Mouse (Mus musculus) retina, postnatal 7 days (tissue): ENCODE measurements around the gene Elk3.
A peak's percentile ranks its signal among the peaks of the same experiment; 100 is the strongest.

Source experiments
- DNase-seq: peaks from one replicate; pipeline ENCODE4 v3.0.0-alpha.2; 2012; ENCODE audit warnings: low read depth, low spot score

Gene Elk3

DNA sequence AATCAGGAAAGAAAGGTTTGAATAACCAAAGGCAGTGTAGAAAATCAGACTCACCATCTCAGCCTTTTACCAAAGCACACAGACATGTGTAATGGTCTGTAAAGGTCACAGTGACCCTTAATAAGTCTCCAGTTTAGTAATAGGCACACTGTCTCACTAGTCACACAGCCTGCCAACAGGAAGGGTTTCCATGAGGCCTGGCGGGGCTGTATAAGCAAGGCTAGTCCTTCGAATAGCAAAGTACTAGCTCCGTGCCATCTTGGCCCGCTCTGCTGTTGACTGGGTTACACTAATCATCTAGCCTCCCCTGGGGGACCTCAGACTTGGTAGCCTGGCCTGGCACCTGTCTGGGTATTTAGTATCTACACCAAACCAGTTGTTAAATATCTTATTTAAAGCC lies 20.6 kb upstream of the Elk3 start:
- DNase-seq, result no peak

DNA sequence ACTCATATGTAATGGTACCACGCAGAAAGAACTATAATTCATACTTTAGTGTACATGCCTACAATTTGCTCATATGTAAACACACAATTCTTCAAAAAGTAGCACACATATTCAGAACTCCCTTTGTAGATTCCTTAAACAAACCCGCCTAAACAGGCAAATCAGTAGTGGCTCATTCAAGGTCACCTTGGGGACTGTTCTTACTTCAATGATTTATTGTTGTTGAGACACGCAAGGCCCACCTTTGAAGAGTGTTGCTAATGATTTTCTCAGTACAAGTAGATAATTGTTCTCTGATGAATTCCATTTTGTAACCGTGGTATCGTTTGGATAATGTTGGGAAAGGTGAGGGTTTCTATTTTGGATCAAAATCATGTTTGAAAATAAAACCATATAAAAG lies 17.4 kb upstream of the Elk3 start:
- DNase-seq, result no peak

DNA sequence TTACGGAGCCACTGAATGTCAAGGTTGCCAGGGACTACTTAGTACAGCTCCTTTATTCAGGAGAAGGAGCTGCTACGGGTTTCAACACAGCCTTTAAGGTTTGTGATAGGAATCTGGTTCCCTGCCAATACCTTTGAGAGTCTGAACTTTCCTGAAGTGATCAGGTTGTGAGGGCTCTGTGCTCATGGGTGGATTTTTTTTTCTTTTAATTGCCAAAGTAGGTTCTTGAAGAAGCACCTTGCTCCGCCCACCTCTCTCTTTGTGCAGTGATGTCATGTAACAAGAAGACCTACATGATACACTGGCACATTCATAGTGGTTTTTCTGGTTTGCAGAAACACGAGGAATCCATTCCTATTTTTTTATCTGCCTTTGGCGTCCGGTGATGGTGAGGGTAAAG lies 16.3 kb upstream of the Elk3 start:
- DNase-seq, result no peak

DNA sequence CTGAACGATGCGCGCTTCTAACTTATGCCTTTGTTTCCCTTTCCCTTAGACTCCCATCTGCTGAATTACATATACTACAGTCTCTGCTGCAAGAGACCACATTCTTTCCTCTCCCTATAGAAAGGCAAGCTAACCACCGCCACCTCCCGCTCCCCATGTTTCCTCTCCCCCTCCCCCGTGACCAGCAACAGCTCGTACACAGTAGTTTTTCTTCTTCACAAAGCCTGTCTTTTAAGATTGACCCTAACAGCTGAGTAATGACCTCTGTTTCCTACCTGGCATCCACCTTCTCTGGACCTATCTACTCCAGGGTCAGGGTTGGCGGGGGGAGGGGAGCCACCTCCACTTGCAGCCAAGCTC lies 15.8 kb upstream of the Elk3 start:
- DNase-seq, result no peak

DNA sequence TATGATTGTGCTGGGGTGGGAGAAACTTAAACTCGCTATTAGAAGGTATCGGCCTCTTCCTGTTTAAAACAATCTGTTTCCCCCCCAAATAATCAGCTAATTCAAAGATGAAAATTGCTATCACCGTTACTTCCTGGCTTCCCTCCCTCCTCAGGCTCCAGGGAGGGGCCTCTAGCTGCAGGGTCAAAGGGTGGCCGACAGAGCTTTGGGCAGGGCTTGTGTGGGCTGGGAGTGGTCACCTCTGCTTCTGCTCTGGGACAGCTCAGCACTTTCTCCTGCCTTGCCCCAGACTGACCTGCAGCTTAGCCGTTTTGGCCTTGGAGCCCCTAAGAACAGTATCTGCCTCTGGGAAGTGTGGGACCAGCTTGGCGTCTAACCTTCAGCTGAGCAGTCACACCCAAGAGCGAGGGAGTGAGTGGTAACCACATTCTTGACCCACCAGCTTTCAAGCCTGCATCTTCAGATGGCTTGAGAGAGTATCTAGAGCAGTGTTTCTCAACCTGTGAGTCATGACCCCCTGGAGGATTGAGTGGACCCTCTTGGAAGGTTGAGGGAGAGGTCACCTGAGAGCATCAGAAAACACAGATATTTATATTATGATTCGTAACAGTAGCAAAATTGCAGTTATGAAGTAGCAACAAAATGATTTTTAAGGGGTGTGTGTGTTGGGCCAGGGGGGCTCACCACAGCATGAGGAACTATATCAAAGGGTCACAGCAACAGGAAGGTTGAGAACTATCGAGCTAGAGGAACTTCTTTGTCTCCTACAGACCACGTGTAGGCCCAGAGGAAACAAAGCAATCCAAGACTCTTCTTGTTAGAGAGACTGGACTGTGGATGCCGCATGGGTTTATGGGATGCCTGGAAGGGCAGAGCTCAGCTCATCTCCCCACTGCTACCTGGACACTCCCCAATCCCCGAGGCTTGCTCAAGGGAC lies 15.1 kb upstream of the Elk3 start:
- DNase-seq, result no peak

DNA sequence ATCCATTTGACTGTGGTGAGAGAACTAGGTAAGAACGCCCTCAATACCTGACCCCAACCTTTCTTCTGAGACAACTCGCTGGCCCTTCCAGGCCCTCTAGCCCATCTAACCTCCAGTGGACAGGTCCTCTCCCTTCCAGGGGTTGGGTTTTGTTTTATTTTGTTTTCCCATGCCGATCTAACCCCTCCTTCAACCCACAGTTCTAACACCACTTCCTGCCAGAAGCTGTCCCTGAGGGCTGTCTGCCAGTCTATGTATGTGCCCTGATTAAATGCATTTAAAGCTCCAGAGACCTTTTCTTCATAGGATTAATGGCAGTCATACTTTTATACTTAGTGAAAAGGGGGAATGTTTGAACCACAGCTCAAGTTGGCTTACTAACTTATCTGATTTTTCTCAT lies 14.4 kb upstream of the Elk3 start:
- no peak for DNase-seq

DNA sequence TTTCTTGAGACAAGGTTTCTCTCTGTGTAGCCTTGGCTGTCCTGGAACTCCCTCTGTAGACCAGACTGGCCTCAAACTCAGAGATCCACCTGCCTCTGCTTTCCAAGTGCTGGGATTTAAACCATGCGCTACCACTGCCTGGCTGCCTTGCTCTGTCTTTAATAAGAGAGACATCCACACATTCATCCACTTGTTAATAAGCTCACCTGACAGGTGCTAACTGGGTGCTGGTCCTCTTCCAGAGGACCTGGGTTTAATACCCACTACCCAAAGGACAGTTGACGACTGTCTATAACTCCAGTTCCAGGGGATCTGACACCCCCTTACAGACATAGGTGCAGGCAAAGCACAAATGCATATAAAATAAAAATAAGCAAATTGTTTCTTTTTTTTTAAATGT lies 13.5 kb upstream of the Elk3 start:
- no peak for DNase-seq

DNA sequence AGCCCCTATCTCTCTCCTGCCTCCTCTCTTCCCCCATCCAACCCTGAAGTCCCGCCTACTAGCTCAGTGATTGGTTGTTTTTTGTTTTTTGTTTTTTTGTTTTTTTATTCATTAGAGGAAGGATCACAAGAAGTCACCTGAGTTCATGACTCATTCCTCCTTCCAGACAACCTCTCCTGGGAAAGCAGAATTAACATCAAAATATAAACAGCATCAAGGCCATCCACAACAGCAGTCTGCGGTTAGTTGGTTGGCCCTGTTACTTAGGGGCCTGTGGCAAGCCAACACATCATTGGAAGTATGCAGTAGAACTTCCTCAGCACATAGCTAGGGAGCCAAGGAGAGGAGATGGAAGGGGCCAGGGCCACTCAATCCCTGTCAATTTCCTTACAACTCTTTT lies 12.7 kb upstream of the Elk3 start:
- no peak for DNase-seq

DNA sequence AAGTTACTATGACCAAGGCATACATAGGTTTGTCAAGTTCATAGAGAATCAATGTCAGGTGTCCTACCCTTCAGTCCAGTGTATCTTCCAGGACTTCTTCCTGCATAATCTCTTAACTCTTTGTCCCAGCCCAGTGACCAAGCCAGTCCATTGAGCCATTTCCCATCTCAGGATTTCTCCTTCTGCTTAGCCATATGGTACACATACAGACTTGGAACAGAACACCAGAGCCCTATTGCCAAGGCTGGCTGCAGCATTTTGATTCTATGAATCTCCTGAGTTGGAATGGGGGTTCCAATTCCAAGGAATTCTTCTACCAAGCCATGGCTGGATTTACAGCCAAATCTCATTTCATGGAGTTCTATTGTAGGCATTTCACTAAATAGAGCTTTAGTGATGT lies 10.8 kb upstream of the Elk3 start:
- DNase-seq, result no peak

DNA sequence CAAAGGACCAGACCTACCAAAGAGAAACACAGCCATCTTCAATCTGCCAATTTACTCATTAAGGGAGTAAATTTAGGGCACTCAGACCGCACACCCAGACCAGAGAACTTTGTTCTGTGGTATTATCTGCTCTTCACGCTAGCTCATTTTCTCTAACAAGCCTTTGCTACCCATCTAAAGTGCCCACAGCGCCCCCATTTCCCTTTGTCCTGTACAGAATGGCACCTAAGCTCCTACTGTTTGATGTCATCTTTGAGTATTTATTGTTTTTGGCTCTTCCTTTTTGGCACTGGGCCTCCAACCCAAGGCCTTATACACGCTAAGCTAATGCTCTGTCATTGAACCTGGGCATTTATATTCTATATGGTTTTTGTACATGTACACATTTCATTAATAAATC lies 9.2 kb upstream of the Elk3 start:
- DNase-seq, result no peak

DNA sequence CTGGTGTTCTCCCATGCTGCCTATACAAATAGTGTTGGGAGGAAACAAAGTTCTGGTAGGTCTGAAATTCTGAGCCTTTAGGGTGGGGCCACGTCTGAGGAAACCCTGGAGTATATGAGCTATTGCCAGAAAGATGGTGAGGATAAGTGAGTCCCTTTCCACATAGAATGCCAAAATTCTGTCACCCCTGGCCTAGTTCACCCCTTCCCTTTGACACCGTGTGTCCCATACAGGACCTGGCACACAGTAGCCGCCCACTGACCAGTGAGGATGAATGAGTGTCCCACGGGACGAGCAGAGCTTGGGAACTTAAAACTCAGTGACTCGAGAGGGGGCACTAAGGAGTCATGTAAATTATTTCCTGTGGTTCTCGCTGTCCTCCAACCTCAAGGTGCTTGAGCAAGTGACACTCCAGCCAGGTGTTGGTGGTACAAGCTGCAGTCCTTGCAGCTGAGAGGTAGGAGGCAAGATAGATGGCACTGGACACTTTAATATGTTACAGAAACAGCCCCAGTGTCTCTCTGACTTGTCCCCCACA lies 8.7 kb upstream of the Elk3 start:
- no peak for DNase-seq

DNA sequence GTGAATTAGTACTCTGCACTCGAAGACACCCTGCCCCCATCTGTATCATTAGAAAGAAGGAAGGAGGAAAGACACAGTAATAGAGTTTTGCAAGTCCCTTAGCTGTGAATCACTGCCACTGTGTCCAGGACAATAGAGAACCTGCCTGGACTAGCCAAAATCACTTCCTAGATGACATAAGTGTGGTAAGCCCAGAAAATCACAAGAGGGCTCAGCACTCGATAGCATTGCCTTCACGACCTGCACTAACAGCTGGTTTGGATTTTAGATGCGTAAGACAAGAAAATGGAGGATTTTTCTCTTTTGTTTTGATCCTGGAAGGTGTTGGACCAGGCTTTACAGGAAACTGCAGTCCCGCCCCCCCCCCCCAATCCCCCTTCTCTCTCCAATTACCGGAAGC lies 6.0 kb upstream of the Elk3 start:
- DNase-seq, result no peak

DNA sequence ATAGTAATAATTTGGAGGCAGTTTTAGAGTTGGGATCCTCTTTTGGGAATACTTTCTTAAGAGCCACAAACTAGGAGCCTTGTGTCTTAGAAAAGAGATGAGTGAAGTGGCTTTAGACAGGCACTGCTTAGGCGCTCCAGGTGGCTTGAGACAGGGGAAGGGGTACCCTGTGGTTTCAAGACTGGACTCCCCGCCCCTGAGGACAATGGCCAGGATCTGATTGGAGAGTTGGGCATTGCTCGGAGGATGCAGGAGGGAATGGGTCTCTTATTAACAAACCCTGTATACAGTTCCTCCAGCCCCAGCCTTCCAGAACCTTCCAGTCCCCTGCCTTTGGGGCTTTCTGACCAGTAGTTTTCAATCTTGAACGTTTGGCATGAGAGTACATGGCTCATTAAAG lies 641 bp upstream of the Elk3 start:
- DNase-seq, result no peak

DNA sequence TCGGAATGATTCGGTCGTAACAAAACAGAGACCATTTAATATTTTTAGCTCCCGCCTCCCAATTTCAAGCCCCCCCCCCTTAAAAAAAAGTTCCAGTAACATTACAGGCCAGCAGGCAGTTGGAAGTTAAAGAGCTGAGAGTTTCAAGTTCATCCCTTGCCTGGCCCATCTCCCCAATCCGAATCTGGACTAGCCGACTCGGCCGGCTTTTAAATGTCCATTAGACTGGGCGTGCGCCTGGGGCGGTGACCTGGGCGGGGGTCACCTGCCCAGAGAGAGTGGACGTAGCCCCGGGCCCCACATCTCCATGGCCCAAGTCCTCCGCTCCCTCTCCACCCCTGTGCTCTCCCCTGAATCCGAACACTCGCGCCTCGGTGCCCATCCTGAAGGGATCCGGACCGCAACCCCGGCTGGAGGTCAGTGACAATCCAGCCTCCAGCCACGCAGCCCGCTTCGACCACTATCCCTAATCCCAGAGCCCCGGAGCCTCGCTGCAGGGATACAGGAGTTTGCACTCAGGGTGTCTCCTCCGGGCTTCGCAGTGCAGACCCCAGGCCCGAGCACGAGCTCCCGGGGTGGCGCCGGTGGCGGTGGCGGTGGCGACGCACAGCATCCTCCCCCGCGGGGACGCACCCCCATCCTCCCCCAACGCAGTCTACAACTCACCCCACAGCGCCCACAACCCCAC lies 857 bp downstream of the Elk3 start:
- DNase-seq, result no peak

DNA sequence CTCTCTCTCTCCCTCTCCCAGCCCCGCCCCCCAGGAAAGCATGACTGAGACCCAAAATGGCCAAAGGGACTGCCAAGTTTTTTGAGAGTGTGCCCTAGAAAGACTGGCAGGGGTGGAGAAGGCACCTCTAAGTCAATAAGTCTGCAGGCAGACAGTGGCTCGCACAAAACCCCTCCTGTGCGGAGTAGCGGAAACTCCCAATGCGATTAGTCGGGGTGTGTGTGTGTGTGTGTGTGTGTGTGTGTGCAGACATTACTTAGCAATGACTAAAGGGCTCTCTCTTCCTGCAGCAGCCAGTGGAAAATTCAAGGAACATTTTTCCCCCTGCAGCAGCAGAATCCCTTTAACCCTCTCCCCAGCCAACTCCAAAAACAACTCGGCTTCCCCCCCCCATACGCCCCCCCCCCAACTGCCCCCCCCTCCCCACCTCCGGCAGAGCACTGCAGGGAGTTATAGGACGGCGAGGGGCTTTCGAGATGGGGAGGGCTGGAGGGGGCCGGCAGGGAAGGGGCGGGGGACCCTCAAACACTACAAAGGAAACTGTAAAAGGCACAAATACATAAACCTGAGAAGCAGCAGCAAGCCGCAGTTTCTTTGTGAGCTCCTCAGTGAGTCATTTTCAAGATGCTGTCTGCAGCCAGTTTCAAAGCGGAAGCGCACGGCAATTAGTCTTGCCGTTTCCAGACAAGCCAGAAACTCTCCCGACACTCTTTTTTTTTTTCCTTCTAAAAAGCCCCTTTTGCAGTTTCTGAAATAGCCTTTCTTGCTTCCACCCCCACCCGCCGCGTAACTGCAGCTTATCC lies 1.6 kb downstream of the Elk3 start:
- peak; percentile 74 for DNase-seq

DNA sequence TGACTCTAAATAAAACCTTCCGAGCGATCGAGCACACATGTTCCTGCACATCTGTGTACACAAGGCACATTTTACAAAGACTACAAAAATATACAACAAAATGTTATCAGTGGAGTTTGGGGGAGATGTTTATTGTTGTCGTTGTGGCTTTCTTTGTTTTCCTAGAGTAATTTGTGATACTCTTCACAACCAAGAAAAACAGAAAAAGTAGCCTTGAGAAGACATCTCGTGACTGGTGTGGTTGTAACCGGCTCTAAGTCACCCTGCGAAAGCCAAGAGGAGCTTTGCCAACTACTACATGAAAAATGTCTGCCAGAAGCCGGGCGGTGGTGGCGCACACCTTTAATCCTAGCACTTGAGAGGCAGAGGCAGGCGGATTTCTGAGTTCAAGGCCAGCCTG lies 4.6 kb downstream of the Elk3 start:
- DNase-seq, result no peak

DNA sequence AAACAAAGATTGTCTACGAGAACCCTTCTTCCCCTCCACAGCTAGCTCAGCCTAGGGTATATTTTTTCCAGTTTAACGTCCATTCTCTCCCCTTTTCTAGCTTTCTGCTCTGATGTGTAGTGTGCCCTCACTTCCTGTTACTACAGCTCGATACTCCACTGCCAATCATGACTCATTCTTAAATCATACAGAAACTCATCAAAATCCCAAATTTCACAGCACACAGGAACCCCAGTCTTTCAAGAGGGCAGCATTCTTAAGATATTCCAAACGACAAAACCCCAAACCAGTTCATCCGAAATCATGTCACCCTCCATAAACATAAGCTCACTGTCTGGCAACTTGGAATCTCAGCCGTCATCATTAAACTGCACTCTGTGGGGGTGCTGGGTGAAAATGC lies 5.0 kb downstream of the Elk3 start:
- no peak for DNase-seq

DNA sequence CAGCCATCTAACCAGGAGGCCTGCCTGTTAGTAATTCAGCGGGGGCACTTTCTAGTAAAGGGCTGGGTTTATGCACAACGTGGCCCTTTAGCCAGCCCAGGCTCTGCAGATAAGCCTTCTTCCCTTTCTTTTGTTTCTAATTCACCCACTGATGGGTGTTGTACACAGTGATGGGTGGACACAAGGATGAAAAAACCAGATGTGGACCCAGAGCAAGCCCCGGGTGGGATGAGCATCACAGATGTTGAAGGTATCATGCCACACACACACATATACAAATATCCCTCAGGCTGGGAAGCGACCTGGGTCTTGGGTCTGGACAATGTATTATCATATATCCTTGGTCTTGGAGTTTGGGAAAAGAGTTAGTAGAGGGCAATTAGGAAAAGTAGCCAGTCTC lies 7.7 kb downstream of the Elk3 start:
- no peak for DNase-seq

DNA sequence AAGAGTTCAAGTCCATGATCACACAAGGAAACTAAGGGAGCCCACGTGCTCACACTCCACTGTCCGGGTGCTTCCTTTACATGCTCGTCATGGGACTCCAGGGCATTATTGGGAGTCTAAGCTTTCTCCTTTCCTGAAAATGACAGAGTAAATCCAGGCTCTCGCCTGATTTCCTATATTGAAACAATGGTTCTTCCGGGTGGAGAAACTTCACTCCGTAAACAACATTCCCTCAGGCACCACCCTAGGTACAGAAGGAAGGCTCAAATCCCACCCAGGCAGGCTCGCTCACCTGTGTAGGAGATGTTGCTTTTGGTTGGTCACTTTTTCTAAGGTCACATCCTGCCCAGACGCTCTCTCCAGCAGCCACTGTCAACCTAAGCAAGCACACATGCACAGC lies 9.1 kb downstream of the Elk3 start:
- no peak for DNase-seq

DNA sequence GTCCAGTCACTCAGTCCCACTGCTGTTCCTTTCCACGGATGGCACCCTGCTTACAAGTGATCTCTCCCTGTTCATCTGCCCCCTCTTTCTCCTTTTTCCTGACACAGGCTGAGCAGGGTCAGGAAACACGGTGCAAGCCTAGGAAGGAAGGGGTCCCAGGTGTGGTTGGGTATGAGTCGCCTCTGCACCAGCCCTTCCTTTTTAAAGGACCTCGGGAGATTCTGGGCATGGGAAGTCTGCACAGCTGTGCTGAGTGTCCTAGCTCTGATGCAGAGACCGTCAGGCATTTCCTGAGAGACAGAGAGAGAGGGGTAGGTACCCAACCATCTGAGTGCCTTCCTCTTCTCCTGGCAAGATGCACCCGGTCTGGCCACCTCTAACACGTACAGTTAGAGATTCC lies 12.7 kb downstream of the Elk3 start:
- DNase-seq, result no peak

DNA sequence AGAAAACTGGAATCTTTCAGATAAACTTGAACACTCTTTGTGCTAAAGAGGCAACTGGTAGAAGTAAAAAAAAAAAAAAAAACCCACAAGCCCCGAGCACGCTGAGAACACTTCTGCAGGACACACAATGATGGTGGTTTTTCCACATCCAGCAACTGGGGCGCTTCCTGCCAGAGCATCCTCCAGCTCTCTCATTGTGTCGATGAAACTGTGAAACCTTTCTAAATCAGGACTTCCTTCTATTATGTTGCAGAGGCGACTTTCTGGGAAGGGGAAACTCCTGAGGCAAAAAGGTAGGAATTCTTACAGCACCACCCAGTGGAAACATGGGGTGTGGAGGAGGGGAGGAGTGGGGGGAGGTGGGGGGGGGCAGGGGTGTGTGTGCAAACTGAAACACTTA lies 13.2 kb downstream of the Elk3 start:
- no peak for DNase-seq

DNA sequence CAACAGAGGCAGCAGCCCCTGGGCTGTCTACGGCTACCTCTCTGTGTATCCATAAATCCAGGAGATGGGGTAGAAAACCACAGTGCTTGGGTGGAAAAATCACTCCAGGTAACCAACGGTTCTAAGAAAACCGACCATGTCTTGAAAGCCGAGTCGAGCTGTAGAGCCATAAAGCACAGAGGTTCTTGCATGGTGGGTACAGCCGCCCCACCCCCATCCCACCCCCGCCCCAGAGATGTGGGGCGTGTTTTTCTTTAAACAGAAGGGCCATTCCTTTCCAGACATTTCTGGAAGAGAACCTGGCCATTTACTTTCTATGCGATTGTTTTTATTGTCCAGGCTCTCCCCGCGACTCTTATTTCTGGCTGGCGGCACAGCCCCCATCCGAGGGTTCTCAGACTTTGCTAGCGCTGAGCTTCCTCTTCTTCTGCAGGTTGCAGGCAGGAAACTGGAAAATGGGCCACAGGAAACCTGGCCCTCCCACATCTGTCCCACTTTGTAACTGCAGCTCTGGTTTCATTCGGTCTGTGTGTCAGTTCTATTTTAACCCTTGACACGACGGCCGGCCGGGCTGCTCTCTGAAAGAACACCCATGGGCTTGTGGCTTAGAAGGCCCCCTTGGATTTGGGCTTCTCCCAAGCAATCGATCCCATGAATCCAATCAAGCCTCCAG lies 16.3 kb downstream of the Elk3 start:
- no peak for DNase-seq
